Mouse (Mus musculus): ENCODE measurements around the gene Trmt10c.

Gene Trmt10c

DNA sequence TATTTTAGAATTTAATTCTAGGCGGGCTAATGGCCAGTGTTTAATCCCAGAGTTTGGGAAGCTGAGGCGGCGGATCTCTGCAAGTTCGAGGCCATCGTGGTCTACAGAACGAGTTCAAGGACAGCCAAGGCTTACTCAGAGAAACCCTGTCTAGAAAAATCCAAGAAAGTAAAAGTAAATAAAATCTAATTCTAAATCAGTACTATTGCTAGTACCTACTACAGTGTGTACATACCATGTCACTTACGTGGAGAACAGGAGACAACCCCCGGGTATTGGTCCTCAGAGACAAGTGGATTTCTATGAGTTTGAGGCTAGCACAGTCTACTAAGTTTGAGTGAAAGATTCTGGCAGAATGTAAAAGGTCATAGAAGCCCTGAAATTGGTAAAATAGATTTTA is 471 bp upstream of the Trmt10c start:
- DNase-seq: no peak

DNA sequence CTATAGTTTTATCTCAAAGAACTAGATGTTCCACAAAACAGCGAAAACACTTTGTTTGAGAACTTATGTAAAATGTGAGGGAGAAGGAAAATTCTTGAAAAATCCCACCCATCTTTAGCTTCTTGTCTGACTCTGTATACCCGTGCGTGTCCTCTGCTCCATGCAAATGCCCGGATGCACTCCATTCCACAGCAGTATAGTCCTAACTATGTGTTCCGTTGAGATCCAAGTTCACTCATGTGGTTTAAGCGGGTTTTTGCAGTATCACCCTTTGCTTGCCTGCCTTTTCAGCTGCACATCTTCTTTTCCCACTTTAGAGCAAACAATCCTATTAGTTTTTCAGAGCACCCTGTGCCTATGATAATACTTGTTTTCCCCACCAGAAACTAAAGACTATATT is 1.1 kb downstream of the Trmt10c start:
- no peak for DNase-seq

DNA sequence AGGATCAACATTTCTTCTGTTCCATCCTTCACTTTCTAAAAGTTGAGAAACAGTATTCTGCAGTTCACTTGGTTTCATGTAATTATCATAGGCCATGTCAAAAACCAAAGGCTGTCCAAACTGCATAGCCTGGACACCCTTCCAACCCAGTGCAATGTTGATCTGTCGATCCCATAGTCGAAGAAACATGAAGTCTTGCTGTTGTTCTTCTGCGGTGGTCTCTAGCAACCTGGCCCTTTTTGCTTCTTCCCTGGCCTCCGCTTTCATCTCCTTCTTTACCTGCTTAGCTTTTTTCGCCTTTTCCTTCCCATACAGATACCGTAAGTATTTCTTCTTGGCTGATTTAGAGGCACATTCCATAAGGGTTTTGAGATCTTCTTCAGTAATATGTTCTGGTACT is 3.1 kb downstream of the Trmt10c start:
- no peak for DNase-seq

- peak; percentile 97 for DNase-seq
Observed at GRCm38 (mm10) chr16:56029661-56030082, 7.9 kb downstream of the Trmt10c start, which contains the start of gene Pcnp. Gene Pcnp, minus strand, starts transcription at chr16:56029739.

- DNase-seq: no peak
Observed at GRCm38 (mm10) chr16:56028722-56029551, 8.7 kb downstream of the Trmt10c start.

GRCm38 (mm10) chr16:56027854-56028629 is 9.6 kb downstream of the Trmt10c start:
- DNase-seq: no peak

DNA sequence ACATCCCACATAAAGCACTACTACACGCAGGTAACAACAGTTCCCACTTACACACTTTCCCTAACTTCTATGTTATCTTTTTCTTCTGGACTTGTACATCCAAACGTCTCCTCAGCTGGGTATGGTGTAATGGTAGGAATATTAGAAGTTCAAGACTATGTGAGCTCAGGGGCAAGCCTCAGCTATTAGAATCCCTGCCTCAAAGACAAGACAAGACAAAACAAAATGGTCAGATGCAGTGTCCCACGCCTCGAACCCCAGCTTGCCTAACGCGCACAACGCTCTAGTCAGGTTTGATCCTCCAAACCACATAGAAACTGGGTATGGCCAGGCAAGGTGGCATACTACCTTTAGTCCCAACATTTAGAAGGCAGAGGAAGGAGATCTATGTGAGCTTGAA is 18.0 kb downstream of the Trmt10c start:
- no peak for DNase-seq

GRCm38 (mm10) chr16:56014076-56014475 is 23.5 kb downstream of the Trmt10c start:
- no peak for DNase-seq

DNA sequence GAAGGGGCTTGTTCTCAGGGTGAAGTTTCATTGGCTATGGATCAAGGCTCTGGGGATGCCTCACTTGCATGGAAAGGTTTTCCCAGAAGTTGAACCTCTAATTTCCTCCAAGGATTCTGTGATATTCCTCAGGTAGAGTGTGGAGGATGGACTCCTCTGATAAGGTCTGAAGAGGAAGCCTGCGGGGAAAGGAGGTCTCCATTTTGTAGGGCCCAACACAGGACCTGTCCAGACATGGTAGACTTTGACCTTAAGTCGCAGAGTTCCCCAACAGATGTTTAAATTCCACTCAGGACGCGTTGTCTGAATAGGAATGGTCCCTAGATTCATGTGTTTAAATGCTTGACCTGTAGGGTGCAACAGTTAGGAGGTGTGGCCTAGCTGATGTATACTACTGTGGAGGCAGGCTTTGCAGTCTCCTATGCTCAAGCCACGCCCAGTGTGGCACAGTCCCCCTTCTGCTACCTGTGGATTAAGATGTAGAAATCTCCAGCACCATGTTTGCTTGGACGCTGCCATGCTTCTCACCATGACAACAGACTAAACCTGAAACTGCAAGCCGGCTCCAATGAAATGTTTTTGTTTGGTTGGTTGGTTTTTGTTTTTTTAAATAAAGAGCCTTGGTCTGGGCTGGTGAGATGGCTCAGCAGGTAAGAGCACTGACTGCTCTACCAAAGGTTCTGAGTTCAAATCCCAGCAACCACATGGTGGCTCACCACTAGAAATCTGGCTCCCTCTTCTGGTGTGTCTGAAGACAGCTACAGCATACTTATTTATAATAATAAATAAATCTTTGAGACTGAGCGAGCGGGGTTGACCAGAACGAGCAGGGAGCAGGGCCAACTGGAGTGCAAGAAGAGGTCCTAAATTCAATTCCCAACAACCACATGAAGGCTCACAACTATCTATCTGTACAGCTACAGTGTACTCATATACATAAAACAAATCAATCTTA is 24.6 kb downstream of the Trmt10c start:
- DNase-seq: no peak

DNA sequence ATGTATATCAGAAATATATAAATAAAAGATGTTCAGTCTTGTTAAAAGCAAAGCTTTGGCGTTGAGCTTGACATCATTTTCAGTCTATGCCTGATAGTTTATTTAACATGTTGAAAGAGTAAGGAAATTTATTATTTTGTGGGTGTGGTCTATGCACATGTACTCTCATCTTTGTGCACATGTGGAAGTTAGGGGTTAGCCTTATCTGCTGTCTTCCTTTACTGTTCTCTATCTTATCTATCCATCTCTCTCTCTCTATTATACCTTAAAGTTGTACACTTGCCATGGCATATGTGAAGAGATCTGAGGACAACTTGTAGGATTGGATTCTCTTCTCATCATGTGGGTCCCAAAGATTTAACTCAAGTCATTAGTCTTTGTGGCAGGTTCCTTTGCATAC is 28.8 kb downstream of the Trmt10c start:
- no peak for DNase-seq

GRCm38 (mm10) chr16:56006798-56007197 is 30.8 kb downstream of the Trmt10c start:
- no peak for DNase-seq

- no peak for DNase-seq
Observed at GRCm38 (mm10) chr16:55994235-55994634, 43.4 kb downstream of the Trmt10c start.

GRCm38 (mm10) chr16:55990311-55990710 is 47.3 kb downstream of the Trmt10c start:
- no peak for DNase-seq

DNA sequence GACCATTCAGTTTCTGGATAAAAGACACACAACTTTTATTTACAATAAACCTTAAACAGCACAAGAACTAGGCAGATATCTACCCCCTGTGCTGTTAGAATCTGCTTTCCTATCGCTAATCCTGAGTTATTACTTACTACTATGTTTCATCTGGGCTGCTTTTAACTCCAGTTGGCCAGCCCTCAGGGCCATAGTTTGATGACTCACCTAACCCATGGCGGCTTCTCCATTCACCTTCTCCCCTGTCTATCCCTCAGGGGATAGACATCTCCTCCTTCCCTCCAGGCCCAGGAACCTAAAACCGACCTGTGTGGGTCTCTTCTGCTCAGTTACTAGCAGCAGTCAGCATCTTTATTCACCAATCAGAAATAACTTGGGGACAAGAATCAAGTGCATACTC is 51.6 kb downstream of the Trmt10c start:
- DNase-seq: no peak

All from thymus, postnatal 14 days (tissue).